Mouse (Mus musculus) left cerebral cortex, postnatal 4 days (tissue): ENCODE measurements at regions not wholly inside any gene's neighbourhood (a gene's known extent, or its start where the extent isn't known, plus 50 kb on each side); places are given as distances from the start of the nearest gene placed in this dataset.

Experiments used
- DNase-seq: peaks from one replicate; pipeline ENCODE4 v3.0.0-alpha.2; 2022
- intact Hi-C: fragments of 180-260 bp; cut with DNase I; formaldehyde crosslinking; loops from one replicate; pipeline ENCODE4 v1.15.1; 2025

DNA sequence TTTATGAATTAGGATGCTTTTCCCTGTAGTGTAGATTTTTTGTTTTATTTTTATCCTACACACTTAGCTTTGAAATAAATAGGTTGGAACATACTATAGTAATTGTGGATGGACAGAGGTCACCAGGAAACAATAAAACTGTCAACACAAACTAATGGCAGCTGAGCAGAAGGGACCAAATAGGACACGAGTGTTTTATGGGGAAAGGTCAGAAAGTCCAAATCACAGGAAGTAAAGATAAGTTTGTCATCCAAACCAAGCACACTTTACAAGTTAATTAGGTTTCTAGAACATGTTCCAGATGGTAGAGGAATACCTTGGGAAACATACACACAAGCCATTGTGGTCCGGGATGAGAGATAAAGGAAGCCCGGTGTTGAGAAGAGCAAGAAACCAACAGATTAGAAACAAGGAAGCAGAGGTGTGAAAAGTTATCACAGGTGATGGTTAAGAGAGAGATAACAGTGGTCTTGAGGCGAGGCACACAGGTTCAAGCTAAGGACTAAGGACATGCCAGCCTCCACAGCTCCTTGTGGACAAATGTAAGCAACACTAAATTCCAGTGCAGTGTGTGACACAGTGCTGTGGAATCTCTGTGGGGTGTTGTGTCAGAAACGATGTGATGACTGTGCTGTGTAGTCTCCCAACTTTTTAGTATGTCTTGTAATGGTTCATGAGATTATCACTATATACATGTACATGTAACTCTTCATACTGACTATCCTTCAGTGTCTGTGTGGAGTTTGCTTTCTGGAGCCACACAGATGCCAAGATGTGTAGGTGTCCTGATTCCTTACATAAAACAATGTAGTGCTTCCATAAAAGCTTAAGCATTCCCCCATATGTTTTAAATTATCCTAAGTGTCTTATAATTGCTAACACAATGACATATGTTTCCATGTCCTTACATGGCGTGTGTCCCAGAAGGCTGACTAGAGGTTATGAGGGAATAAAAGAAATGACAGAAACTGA is 264.5 kb downstream of the Tle4 start:
- no peak for DNase-seq
- intact Hi-C loops = no loop called here

DNA sequence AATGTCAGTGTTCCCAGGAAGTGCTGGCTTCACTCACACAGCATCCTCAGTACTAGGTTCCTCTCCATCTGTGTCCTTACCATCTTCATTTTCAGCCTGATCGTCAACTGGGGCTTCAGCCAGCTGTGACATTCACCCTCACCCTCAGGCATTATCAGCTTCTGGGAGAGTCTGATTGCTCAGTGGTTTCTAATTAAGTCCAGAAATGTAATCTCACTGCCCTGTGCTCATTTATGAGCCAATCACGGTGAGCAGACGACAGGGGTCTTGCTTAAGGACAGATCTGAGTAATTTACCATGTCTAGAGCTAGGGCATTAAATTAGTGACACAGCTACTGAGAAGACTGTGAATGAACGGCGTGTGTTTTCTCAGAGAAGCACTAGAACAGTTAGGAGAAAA is 260.8 kb downstream of the Tle4 start:
- DNase-seq = peak; percentile 9

DNA sequence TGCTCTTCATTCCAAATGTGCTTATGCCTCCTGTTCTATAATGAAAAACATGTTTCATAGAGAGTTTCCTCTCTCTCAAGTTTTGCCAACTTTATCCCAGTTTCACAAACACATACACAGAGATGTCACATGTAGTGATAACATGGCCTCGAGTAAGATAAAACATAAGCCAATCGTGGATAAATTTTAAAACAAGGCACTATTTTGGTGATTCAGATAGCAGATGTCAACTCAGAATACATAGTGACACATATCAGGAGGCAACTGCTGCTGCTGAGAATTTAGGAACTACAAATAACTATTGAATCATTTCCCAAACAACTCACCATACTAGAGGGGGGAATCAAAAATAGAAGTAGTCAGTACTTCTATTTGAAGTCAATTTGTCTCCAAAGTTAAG is 257.1 kb downstream of the Tle4 start:
- no peak for DNase-seq

More for the DNA sequence above, 260.8 kb downstream of the Tle4 start:
- intact Hi-C loops = no loop called here

DNA sequence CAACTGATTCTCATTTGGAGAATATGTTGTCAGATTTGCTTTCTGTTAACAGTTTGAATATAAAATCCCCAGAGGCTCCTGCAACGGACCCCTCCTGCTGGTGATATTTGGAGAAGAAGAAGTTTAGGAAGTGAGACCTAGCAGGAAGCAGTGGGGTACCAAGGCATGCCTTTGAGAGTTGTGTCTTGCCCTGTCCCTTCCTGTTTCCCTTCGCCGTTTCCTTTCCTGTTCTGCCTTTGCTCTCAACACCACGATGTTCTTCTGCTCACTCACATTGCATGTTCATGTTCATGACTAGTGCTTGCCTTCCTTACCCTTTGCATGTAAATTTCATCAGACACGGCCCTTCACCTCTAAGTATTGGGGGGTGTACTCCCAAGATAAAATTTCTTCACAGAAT is 254.0 kb downstream of the Tle4 start:
- intact Hi-C loops = loop anchor here (10.0 kb wide), 1 partner anchor 251 kb away; the partner anchor contains the start of gene Tle4
- DNase-seq = no peak

More for the DNA sequence above, 257.1 kb downstream of the Tle4 start:
- intact Hi-C loops = loop anchor here (10.0 kb wide), 1 partner anchor 254 kb away; the partner anchor contains the start of gene Tle4

DNA sequence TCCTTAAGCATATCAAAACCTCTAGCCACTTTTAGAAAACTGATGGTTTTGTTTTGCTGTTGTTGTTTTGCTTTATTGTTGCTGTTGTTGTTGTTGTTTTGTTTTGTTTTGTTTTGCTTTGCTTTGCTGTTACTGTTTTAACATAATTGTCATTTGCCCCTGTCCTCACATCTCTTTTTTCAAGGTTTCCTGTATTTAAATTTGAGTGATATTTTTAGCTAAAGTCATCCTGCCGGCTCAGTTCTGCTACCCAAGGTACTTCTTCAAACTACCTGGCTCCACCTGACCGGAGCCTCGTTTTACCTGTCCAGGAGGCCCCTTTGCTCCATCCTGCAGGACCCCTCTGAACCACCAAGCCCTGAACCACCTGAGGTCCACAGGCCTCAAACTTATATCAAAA is 253.4 kb downstream of the Tle4 start:
- DNase-seq = no peak
- intact Hi-C loops = loop anchor here (10.0 kb wide), 1 partner anchor 250 kb away; the partner anchor contains the start of gene Tle4

DNA sequence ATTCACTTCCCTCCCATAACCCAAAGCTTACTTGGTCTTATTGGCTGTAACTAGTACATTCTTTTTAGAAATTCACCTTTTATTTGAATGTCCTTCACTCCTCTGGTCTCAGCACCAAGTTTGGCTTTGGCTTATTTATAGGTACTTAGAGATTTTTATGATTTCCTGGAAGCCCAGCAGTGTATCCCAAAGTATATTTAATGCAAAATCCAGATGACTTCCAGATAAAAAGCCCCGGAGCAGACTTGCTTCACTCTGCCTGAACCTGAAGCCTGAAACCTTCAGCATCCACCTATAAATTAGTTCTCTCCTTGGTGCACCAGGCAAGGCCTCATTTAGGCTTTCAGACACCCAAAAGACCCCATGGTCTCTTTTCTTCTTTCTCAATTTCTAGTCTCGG is 250.8 kb downstream of the Tle4 start:
- no peak for DNase-seq
- intact Hi-C loops = loop anchor here (10.0 kb wide), 1 partner anchor 248 kb away; the partner anchor contains the start of gene Tle4

DNA sequence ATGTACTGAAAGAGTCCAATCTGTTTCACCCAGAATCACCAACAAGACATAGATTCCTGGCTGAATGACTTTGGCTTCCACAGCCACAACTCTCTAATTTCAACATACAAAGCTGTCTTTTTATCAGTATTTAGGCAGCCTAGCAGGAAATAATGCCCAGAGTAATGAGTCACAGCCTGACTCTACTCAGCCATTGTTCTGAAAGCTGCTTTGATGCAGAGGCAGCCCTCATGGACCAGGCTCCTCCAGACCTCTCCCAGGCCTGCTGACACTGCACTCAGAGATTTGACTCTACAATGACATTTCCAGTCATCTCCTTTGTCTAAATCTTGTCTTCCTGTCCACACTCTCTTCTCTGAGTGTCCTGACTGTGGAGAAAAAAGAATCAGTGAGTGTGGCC is 250.4 kb downstream of the Tle4 start:
- intact Hi-C loops = loop anchor here (10.0 kb wide), 1 partner anchor 247 kb away; the partner anchor contains the start of gene Tle4

DNA sequence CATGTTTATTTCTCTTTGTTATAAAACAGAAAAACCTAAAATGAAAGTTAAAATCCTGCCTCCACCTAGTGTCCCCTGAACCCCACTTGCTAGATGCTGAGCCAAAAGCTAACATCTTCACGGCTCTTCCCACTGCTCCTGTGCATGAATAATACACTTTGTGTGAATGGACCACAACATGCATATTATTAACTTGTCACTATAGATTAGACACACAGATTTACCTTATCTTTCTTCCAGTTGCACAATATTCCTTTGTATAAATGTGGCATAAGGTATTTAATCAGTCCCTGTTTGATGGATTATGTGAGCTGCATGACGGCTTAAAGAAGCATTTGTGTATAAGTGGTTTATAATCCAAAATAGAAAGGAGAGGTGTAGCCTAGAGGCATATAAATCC is 248.1 kb downstream of the Tle4 start:
- DNase-seq = no peak
- intact Hi-C loops = loop anchor here (10.0 kb wide), 1 partner anchor 245 kb away; the partner anchor contains the start of gene Tle4

More for the DNA sequence above, 250.4 kb downstream of the Tle4 start:
- DNase-seq = no peak

DNA sequence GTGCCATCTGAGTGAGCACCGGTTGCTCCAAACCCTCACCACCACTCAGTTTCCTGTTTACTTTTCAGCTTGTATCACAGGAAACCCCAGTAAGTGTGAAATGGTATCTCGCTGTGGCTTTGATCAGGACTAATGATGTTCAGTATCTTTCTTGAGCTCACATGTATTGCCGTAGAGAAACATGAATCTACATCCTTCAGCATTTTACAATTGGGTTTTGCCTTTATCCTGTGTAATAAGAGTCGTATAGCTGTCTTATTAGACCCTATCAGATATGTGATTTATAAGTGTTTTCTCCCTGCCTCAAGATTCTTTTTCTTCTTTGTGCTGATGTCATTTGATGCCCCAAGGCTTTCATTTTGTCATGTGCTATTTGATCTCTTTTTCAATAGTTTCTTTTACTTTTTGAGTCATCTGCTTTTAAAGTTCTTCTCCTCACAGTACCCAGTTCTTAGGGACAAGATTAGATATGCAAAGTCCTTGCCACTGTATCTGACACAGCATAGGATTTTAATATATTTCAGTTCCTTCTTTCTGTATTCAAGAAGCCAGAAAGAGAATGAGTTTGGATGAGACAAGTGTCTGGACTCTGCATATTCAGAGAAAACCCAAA is 246.0 kb downstream of the Tle4 start:
- intact Hi-C loops = no loop called here
- DNase-seq = no peak

DNA sequence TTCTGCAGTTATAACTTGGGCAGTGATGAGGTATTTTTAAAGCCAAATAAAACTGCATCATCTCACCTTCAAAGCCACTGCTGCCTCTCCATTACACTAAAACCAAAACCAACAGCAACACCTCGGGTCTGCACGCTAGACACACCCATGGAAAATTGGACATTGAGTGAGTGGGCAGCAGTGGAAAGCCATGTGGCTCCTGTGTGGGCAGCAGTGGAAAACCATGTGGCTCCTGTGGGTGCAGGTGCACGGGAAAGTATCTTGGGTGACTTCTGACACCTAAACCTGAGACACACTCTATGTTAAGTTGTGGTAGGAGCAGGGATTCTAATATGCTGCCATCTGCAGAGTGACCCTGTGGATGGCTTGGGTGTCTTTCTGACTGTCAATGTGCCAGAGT is 245.3 kb downstream of the Tle4 start:
- no peak for DNase-seq
- intact Hi-C loops = no loop called here

DNA sequence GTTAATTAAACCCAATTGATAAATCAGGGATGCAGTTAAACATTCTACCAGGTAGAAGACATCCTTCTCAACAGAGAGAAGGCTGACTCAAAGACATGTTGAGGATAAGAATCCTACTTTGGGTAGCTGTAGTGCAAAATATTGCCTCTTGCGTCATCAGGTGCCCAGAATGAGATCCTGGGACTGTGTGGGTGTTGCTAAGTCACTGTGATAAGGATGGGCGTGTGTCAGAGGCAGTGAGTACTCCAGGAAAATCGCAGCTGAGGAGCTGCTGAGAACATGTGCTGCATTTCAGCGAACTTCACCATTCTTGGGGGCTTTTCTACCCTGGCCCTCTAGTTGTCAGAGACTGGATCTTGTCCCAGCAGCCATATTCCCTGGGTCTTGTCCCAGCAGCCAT is 244.7 kb downstream of the Tle4 start:
- intact Hi-C loops = no loop called here
- no peak for DNase-seq

DNA sequence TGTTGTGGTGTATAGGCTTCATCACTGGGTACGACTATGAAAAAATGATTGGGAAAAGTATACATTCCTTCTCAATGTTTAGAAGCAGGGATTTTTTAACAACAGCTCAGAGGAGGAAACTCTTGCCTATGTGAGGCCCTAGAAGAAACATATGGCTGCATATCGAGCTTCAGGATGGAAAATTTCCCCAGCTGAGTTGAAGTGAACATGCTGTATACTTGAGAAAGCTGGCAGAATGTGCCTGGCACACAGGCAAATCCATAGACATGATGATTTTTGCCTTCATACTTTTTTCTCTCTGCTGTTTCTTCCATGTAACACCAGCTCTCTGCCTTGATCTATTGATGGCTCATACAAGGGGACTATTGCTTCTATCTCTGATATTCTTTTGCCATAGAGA is 242.7 kb downstream of the Tle4 start:
- intact Hi-C loops = no loop called here
- no peak for DNase-seq

DNA sequence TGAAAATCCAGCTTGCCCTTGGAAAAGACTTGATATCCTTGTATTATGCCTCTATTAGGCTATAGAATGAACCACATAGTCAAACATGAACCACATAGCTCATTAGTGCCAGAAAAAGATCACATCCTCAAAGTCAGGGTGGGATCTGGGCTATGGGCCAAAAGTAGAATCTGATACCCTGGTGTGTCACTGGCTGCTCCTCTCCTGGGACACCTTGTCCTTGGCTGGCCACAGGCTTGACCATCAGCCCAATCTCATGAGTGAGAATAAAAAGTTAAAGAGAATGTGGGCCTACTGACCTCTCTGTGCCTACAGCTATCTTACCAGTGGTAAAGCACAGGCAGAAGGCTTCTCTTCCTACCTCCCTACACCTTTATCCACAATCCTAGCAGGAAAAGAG is 241.9 kb downstream of the Tle4 start:
- no peak for DNase-seq
- intact Hi-C loops = no loop called here

DNA sequence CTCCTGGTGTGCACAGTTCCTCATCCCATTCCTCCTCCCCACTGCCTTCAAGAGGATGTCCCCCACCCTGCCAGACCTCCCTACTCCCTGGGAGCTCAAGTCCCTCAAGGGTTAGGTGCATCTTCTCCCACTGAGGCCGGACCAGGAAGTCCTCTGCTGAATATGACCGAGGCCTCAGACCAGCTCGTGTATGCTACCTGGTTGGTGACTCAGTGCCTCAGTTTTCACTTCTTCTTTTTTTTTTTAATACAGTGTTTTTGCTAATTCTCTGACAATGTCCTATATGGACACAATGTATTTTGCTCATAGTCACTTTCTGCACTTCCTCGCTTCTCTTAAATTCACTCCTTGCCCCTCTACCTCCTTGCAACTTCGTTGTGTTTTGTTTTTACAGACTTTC is 237.2 kb downstream of the Tle4 start:
- intact Hi-C loops = no loop called here
- no peak for DNase-seq

DNA sequence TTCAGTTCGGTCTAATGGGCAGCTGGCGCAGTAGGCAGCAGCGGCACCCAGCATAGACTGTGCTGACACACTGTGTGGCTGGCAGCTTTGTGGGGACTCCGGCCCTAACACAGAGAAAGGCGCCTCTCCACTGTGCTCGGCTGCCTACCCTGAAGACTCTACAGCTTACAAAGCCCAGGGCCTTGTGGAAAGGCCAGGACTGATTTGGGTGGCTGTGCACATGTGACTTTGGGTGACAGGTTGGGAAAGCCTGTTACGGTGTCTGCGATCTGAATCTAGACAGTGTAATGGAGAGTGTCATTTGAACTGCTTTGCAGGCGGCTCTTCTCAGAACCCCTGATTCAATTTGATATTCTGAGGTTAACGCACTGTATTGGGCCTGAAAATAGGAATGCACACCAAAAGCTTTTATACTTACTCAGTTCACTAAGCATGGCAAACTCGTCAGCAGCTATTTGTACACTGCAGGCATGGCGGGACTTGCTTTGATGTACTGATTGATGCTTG is 228.7 kb downstream of the Tle4 start:
- intact Hi-C loops = no loop called here
- DNase-seq = no peak

DNA sequence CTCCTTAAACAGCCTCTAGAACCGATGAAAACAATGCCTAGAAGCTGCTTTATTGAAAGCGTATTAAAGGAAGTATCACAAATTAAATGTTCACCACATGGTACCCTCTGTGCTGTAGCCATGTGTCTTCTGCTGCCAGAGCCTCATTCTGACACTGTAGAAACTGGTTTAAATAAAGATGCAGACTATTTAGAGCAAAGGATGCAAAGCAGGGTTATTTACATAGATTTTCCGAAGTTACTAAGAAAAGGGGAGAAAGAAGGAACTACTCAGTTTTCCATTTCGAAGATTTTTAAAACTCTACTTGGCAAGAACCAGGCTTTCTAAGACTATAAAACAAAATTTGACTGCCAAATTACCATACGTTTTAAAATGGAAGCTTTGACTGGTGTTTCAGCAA is 226.5 kb downstream of the Tle4 start:
- intact Hi-C loops = no loop called here
- no peak for DNase-seq

DNA sequence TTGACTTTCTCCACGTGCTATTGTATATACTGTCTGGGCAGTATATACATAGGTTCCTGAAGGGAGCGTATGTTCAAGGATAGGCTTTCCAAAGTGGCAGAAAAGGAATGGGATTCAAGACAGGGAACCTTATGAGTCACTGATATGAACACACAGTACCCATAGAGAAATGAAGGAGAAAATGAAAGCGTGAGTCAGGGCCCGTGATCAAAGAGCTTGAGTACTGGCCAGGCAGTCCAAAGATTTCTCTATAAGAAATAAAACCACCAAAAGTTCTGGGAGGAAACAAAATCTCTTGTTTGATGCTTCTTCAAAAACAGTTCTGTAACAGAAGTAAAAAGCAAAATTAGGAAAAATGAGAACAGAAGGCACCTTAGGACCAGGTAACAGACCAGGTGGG is 223.9 kb downstream of the Tle4 start:
- DNase-seq = no peak
- intact Hi-C loops = no loop called here

DNA sequence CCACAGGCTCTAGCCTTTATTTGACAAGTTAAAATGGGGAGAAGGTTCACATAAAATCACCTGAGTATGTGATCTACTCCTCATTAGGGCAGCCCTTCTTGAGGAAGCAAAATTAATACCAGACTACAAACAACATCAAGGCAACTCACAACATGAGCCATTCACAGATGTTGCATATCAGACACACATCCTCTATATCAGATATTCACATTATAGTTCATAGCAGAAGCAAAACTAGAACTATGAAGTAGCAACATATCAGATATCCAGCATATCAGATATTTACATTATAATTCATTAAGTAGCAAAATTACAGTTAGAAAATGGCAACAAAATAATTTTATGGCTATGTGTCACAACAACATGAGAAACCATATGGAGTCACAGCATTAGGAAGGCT is 217.0 kb downstream of the Tle4 start:
- intact Hi-C loops = no loop called here
- no peak for DNase-seq

DNA sequence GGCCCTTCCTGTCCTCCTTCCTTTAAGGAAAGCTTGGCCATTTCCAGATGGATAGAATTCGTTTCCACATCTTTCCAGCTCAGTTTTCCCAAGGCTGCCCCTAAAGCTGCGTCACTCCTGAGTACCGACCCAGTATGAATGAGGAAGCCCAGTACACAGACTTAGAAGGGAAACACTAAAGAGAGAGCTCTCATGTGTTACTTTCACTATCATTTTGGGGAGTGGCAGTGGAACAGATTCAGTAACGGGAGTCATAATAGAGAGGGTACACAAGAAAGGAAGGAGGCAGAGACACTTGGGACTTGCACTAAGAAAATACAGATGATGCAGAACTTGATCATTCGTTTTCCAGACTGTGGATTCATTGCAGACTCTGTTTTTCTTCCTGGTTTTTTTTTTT is 210.1 kb downstream of the Tle4 start:
- no peak for DNase-seq
- intact Hi-C loops = no loop called here

DNA sequence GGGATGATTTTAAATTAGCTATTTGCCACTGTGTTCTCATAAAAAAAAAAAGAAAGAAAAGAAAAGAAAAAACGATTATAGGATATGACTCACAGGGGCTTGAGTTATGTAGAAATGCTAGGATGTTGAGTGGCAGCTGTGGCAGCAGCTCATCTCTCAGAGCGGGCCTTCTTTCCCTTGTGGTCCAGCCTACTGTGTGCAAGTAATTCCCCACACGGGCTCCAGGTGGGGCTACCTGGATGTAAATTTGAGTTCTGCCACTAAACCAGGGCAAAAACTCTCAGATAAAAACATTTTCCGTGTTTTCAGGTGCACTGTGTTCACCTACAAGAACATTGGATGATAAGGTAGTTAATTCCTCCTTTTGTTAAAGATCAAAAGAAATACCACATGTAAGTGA is 209.3 kb downstream of the Tle4 start:
- DNase-seq = no peak
- intact Hi-C loops = no loop called here
